Comparison of ENCODE assay signal across 12 mouse cellular contexts in genomic region chr2:168478431-168478830, GRCm38 (mm10).
DNase-seq lines count a peak whose midpoint lies in the region; ATAC-seq and TF ChIP-seq lines count a peak whose summit lies in the region.
"Had no signal": no experiment of that assay in that cellular context is flagged by ENCODE, and none has a peak within 500 bp of the region (broad histone marks: within the 10 kb centered on the region; RNA-seq: fewer than 3 reads in every experiment).

No protein-coding gene starts in this region.

- H3K36me3 ChIP-seq in lung, embryonic 14.5 days (ENCODE audit: insufficient read depth) = no peaks in the 10 kb centered on the region
- no peaks in the 10 kb centered on the region for H3K36me3 ChIP-seq in kidney, embryonic 16.5 days (ENCODE audit: insufficient read depth, low read length)
- H3K36me3 ChIP-seq: neural tube, embryonic 13.5 days had no signal

- no peak overlapping the region for H3K27ac ChIP-seq in lung, embryonic 14.5 days (ENCODE audit: low read depth)
- H3K27ac ChIP-seq in kidney, embryonic 16.5 days (ENCODE audit: low read length) = no peak overlapping the region; the same call in 1 of the 2 replicates
- H3K27ac ChIP-seq: neural tube, embryonic 13.5 days had no signal

- H3K4me1 ChIP-seq in lung, embryonic 14.5 days (ENCODE audit: insufficient read depth) = no peaks in the 10 kb centered on the region
- H3K4me1 ChIP-seq in kidney, embryonic 16.5 days (ENCODE audit: insufficient read depth, low read length) = no peaks in the 10 kb centered on the region

- H3K9me3 ChIP-seq in lung, embryonic 14.5 days (ENCODE audit: low read depth, low read length) = no peaks in the 10 kb centered on the region
- H3K9me3 ChIP-seq in kidney, embryonic 16.5 days (ENCODE audit: low read length) = no peaks in the 10 kb centered on the region
- H3K9me3 ChIP-seq: neural tube, embryonic 13.5 days had no signal

- 33% methylated on average over 7 of the region's 7 CpGs for WGBS in lung, embryonic 14.5 days
- 38% methylated on average over 7 of the region's 7 CpGs for WGBS in kidney, embryonic 16.5 days

- no peak overlapping the region for H3K4me2 ChIP-seq in lung, embryonic 14.5 days
- H3K4me2 ChIP-seq in kidney, embryonic 16.5 days (replicated peaks; ENCODE audit: low read depth, low read length) = no peak overlapping the region
- H3K4me2 ChIP-seq: neural tube, embryonic 13.5 days had no signal

- DNase-seq in adrenal gland, postnatal 14 days = peak; percentile 48
- DNase-seq in adrenal gland, postnatal 36 days = no peak
- peak; percentile 76 for DNase-seq in lung, embryonic 14.5 days
- no peak for DNase-seq in lung, postnatal 25 days (ENCODE audit: low spot score)
- DNase-seq in lung, postnatal 4 days = peak; percentile 47 to 60
- DNase-seq in spleen, postnatal 36 days (ENCODE audit: low spot score in 2 of 2) = no peak
- DNase-seq in frontal cortex, adult 2 months (ENCODE audit: extremely low spot score in 1 of 2, low spot score in 1 of 2) = no peak
- DNase-seq: layer of hippocampus, postnatal 36 days; midbrain, embryonic 14.5 days had no signal

- H3K27me3 ChIP-seq in lung, embryonic 14.5 days (ENCODE audit: insufficient read depth, low read length) = peaks cover 10% of the 10 kb centered on the region; the same call in 1 of the 2 replicates
- no peaks in the 10 kb centered on the region for H3K27me3 ChIP-seq in kidney, embryonic 16.5 days (ENCODE audit: insufficient read depth, low read length)

- TF ChIP-seq CTCF in lung, embryonic 14.5 days (IDR thresholded peaks at IDR 0.05; ENCODE audit: low read depth) = no peak

- no peak overlapping the region for H3K9ac ChIP-seq in lung, embryonic 14.5 days
- H3K9ac ChIP-seq in kidney, embryonic 16.5 days (replicated peaks; ENCODE audit: low read length) = no peak overlapping the region
- H3K9ac ChIP-seq: neural tube, embryonic 13.5 days had no signal

- H3K4me3 ChIP-seq in lung, embryonic 14.5 days (ENCODE audit: low read depth, low read length) = no peak overlapping the region
- H3K4me3 ChIP-seq in kidney, embryonic 16.5 days (ENCODE audit: low read length) = no peak overlapping the region
- H3K4me3 ChIP-seq: neural tube, embryonic 13.5 days had no signal

- ATAC-seq in lung, embryonic 14.5 days (ENCODE audit: insufficient read depth) = peak; percentile 65; the same call in 1 of the 2 replicates
- ATAC-seq in kidney, embryonic 16.5 days (ENCODE audit: low FRiP score, low TSS enrichment) = peak; percentile 49; the same call in 1 of the 2 replicates
- ATAC-seq: inflammation-experienced regulatory T-cells, adult 6 months had no signal

Comparison
In these comparisons a context has a peak if more than half of its experiments do, and no peak if none do; other contexts are left out.
1. DNase-seq: peak in adrenal gland, postnatal 14 days (single experiment), lung, embryonic 14.5 days (single experiment) and lung, postnatal 4 days (2 of 2); none in adrenal gland, postnatal 36 days (0 of 2), lung, postnatal 25 days (single experiment), spleen, postnatal 36 days (0 of 2) and frontal cortex, adult 2 months (0 of 2).